Mouse (Mus musculus): Measurements from ENCODE around the gene Galnt14. TPM values are rescaled to one million over a fixed set of nuclear protein-coding genes. Genes with fewer than 3 reads are reported as not detected.

Galnt14 gene
- polyA plus RNA-seq, 1 experiment from 2014 or later = not detected

DNA sequence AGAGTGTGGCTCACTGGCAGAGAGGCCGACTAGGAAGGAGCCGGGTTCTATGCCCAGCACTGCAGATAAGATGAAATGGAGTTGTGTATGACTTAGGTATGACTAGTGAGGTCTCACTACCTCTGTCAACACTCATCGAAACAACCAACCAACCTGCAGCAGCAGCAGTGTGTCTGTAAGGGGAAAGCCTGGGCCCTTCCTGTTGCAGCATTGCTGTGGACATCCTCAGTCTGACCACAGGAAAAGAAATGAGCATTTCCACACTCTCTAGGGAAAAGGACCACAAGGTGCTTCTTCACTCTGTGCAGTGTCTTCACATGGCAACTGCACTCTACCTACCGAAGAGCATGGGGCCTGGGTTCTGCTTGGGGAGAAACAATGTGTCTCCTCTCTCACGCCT lies 73.3 kb downstream of the Galnt14 start:
- Histone ChIP-seq H3K4me3 (ENCODE audit: inconsistent target) (no peak overlapping the region), H3K79me2 (ENCODE audit: inconsistent target) (no peaks in the 10 kb centered on the region), H3K27ac (no peak overlapping the region), H3K36me3 (ENCODE audit: inconsistent target) (no peaks in the 10 kb centered on the region)
- WGBS (ENCODE audit: missing documents) = 84% methylated on average over 5 of the region's 5 CpGs

DNA sequence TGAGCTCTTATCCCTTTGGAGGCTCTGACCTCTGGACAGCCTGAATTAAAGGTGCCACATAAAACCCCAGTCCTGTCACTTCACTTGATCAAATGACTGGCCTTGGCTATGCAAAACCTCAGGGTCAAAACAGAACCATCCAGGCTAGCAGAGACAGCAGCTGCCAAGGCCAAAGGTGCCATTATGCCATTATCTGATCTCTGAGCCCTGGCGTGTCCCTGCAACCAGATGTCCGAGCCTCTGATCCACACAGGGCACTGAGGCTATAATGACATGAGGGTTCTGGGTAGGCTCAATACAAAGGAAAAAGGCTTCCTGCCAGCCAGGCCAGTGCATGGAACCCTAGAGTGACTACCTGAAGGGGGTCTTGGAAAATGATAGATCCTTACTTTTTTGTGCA lies 75.4 kb downstream of the Galnt14 start:
- 95% methylated on average over 2 of the region's 2 CpGs for WGBS (ENCODE audit: missing documents)
- no peak overlapping the region for H3K27ac ChIP-seq
- H3K4me3 ChIP-seq (ENCODE audit: inconsistent target) = no peak overlapping the region
- no peaks in the 10 kb centered on the region for H3K36me3 ChIP-seq (ENCODE audit: inconsistent target)
- no peaks in the 10 kb centered on the region for H3K79me2 ChIP-seq (ENCODE audit: inconsistent target)

DNA sequence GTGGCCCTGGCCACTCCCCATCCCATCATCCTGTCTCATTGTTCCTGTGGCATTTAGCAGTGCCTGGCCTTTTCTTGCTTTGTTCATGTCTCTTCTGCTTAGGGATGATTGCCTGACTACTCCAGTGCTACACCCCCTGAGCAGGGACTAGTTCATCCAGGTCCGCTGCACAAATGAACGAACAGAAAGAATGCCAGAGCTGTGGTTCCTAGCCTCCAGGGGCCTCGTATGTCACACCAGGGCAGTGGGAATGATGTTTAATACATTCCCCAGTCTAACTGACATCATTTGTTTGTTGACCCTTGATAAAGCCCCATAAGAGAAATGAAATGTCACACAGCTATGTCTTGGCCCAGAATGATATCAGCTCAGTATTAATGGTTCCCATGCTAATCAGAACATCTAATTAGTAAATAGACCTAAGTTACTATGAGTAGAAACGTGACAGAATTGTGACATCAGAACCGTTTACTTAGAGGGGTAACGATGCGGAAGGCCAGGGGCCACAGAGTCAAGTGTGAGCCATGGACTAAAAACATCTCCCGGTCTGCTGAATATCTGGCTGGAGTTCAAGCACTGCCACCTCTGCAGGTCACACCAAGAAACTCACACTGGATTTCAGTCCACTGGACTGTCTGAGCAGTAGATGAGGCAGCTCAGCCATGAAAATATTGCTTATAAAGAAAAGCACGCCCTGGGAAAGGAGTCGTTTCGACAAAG lies 76.1 kb downstream of the Galnt14 start:
- Histone ChIP-seq H3K4me3 (ENCODE audit: inconsistent target) (no peak overlapping the region), H3K79me2 (ENCODE audit: inconsistent target) (no peaks in the 10 kb centered on the region), H3K27ac (no peak overlapping the region), H3K36me3 (ENCODE audit: inconsistent target) (no peaks in the 10 kb centered on the region)
- whole genome bisulfite sequencing (ENCODE audit: missing documents) = 91% methylated on average over 11 of the region's 11 CpGs

DNA sequence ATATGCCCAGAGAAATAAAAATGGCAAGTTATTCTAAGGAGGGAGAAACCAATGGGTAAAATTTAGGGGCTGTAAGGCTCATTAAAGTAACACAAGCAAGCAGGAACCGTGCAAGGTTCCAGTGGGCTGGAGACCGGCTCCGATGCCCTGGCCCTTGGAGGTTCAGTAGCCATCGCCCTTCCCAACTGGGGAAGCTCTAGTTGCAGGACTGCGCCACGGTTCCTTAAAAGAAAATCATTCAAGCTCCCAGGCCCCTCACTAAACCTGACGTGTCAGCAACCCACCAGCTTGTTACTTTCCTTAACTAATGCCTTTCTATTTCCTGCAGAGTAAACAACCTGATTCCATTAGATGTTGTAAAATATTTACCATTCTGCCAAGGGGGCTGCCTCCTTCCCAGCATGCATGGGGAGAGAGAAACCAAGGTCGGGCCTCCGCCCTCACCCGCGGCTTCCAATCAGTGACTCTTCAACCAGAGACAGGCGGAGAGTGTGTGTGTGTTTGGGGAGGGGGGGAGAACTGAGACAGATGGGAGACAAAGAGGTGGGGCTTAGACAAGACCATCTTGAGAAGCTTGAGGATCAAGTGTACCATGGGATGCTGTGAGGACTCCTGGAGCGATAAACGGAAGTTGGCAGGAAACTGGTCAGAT lies 81.9 kb downstream of the Galnt14 start:
- H3K79me2 ChIP-seq (ENCODE audit: inconsistent target) = no peaks in the 10 kb centered on the region
- H3K36me3 ChIP-seq (ENCODE audit: inconsistent target) = no peaks in the 10 kb centered on the region
- 91% methylated on average over 14 of the region's 14 CpGs for WGBS (ENCODE audit: missing documents)
- H3K4me3 ChIP-seq (ENCODE audit: inconsistent target) = no peak overlapping the region
- H3K27ac ChIP-seq = no peak overlapping the region

DNA sequence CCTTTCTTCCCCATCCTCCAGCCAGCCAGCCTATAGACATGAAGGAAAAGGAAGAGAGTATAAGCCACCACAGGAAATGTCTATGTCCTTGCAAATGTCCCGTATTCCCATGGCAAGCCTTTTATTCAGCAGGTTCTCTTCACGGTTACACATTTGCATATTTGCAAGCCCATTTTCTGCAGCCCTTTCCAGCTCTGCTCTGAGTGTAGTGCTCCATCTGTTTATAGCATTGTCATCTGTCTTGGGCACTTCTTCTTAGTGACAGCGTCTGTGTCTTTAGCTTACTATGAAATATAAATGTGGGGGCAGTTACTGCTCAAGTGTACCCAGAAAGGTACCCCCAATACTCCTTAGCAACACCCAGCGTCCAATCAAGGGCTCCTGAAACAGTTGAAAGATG lies 83.3 kb downstream of the Galnt14 start:
- 78% methylated on average over 4 of the region's 4 CpGs for WGBS (ENCODE audit: missing documents)
- H3K79me2 ChIP-seq (ENCODE audit: inconsistent target) = no peaks in the 10 kb centered on the region
- H3K36me3 ChIP-seq (ENCODE audit: inconsistent target) = no peaks in the 10 kb centered on the region
- no peak overlapping the region for H3K4me3 ChIP-seq (ENCODE audit: inconsistent target)
- no peak overlapping the region for H3K27ac ChIP-seq

DNA sequence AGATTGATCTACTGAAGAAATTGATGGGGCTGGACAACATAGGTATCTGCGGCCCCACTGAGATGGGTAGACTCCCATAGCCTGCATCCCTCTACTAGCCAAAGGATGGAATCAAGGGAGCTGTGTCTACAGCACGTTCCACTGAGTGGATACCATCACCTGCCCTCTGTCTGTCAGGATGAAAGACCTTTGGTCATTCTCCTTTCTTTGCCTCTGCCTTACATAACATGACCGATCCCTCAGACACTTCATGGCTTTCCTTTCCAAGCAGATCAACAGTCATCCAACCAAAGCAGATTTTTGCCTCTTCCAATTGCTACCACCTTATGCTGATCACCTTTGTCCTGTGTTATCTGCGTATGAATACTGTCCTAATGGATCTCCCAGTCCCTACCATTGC lies 90.2 kb downstream of the Galnt14 start:
- H3K36me3 ChIP-seq (ENCODE audit: inconsistent target) = no peaks in the 10 kb centered on the region
- WGBS (ENCODE audit: missing documents) = 86% methylated on average over 4 of the region's 4 CpGs
- H3K79me2 ChIP-seq (ENCODE audit: inconsistent target) = no peaks in the 10 kb centered on the region
- no peak overlapping the region for H3K4me3 ChIP-seq (ENCODE audit: inconsistent target)
- no peak overlapping the region for H3K27ac ChIP-seq

DNA sequence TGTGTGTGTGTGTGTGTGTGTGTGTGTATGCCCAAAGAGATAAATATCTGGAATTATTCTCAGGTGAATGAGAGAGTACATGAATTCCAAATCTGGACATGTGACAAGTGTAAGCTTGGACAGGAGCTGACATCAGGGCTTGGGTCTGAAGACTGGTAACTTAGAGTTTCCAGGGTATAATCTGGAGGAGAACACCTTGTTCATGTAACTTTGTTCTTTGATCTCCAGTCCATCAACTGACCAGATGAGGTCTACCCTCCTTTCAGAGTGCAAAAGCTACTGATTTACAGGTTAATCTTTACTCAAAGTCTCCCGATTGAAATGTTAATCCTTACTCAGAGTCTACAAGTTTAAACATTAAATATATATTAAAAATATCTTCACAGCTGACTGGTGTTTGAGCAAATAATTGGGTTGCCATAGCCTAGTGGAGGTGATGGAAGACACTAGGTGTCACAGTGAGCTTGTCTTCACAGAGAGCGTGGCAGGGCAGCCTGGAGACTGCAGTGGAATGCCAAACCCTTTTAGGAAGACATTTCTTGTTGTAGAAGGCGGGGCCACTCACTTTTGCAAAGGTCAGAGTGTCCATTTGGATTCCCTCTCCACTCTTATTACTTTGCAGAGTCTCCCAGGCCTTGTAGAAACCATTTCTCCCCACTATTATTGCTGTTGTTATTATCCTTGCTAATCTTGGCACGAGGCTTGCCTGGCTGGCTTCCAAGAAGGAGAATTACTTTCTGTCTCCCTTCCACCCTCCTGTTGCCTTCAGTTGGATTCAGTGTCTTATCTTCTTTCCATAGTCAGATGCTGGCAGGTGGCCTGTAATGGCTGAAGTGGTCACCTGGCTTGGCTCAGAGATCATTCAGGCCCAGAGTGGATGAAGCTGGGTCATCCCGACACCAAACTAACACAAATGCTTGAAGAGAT lies 107.4 kb downstream of the Galnt14 start:
- H3K27ac ChIP-seq = no peak overlapping the region
- no peaks in the 10 kb centered on the region for H3K36me3 ChIP-seq (ENCODE audit: inconsistent target)
- 67% methylated on average over 5 of the region's 5 CpGs for WGBS (ENCODE audit: missing documents)
- no peak overlapping the region for H3K4me3 ChIP-seq (ENCODE audit: inconsistent target)
- no peaks in the 10 kb centered on the region for H3K79me2 ChIP-seq (ENCODE audit: inconsistent target)

DNA sequence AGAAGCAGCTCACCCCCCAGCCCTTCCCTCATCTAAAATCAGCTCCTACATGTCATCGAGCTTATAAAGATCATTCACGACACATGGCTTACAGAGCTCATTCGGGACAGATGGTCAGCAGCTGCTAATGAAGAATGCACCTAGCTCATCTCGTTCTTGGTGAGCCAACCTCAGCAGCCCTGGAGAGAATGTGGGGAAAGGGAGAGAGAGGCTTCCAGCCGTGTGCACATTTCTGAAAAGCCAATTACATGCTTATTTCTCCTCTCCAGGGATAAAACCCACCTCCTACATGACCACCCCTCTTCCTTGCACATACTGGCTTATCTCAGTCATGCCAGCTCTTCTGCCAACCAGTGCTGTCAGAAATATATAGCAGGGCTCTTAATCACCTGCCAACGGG lies 110.3 kb downstream of the Galnt14 start:
- H3K4me3 ChIP-seq (ENCODE audit: inconsistent target) = no peak overlapping the region
- WGBS (ENCODE audit: missing documents) = 86% methylated on average over 6 of the region's 6 CpGs
- H3K79me2 ChIP-seq (ENCODE audit: inconsistent target) = no peaks in the 10 kb centered on the region
- no peaks in the 10 kb centered on the region for H3K36me3 ChIP-seq (ENCODE audit: inconsistent target)
- H3K27ac ChIP-seq = no peak overlapping the region

DNA sequence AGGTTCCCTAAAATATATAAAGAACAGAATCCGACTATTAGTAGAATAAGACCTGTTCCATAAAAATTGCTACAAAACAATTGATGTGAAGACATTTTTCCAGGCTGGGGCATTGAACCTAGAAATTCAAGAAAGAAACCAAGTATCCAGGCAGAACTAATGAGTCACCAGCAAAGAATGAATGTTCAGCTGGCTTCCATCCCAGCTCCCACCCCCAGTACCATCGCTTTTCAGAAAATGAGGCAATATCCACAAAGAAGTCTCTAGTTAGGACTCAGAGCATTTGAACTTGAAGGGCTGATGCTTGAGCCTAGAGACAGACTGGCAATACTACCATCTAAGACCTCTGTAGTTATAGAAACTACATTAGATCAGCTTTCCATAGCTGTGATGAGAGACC lies 118.2 kb downstream of the Galnt14 start:
- no peak overlapping the region for H3K4me3 ChIP-seq (ENCODE audit: inconsistent target)
- no peaks in the 10 kb centered on the region for H3K36me3 ChIP-seq (ENCODE audit: inconsistent target)
- H3K79me2 ChIP-seq (ENCODE audit: inconsistent target) = no peaks in the 10 kb centered on the region
- no peak overlapping the region for H3K27ac ChIP-seq
- 93% methylated on average over 2 of the region's 2 CpGs for WGBS (ENCODE audit: missing documents)

DNA sequence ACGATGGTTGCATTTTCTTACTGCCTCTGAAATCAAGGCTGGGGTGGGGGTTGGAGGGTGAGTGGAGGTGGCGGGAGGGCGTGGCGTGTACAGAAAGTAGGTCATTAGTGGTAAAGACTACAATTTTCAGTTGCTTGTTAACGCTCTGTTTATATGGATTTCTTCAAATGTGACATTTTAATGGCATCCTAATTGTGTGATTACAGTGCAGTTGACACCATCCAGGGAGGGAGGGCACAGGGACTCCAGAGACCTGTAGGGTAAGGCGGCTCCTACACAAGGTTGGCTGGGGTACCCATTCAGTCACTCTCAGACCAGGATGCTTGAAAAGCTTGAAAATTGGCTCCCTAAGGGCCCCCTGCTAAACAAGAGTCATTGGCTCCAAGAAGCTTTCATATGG lies 122.7 kb downstream of the Galnt14 start:
- Histone ChIP-seq H3K4me3 (ENCODE audit: inconsistent target) (no peak overlapping the region), H3K79me2 (ENCODE audit: inconsistent target) (no peaks in the 10 kb centered on the region), H3K36me3 (ENCODE audit: inconsistent target) (no peaks in the 10 kb centered on the region), H3K27ac (no peak overlapping the region)
- WGBS (ENCODE audit: missing documents) = 18% methylated on average over 6 of the region's 6 CpGs

DNA sequence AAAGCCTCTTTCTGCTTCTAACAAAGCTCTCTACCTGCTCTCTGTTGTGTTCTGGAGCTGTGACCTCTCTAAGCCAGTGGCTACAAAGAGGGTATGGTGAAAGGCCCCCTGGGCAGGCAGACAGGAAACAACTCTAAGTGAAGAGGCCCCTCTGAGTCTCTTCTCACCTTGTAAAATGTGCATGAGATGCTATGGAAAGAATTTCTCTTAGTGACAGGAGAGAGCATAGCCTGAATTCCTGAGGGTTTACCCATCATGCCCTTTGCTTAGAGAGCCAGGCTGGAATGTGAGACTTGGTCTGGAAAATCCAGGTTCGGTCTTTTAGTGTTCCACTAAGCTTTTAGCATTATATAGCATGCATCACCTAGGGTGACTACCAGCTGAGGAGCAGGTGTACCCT lies 136.1 kb downstream of the Galnt14 start:
- Histone ChIP-seq H3K27ac (no peak overlapping the region), H3K79me2 (ENCODE audit: inconsistent target) (no peaks in the 10 kb centered on the region), H3K36me3 (ENCODE audit: inconsistent target) (no peaks in the 10 kb centered on the region), H3K4me3 (ENCODE audit: inconsistent target) (no peak overlapping the region)
- 92% methylated on average over 1 of the region's 1 CpGs for WGBS (ENCODE audit: missing documents)

DNA sequence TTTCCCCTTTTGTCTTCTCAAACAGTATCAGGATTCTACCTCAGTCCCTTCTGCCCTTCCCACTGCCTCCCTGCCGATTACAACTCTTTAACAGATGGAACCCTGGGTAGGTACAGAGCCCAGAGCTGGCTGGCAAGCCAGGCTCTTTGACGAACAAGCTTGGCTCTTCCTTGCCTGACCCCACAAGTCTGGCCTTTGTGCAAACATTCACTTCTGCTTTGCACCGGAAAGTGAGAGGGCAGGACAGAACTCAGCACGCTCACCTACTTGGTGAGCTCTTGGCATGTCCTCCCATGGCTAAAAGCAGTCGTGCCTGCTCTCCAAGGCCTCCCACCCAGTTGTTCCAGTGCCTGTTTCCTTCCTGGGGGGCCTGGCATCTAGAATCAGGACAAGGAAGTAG lies 137.4 kb downstream of the Galnt14 start:
- no peak overlapping the region for H3K27ac ChIP-seq
- H3K79me2 ChIP-seq (ENCODE audit: inconsistent target) = no peaks in the 10 kb centered on the region
- H3K4me3 ChIP-seq (ENCODE audit: inconsistent target) = no peak overlapping the region
- no peaks in the 10 kb centered on the region for H3K36me3 ChIP-seq (ENCODE audit: inconsistent target)
- WGBS (ENCODE audit: missing documents) = 28% methylated on average over 5 of the region's 5 CpGs

DNA sequence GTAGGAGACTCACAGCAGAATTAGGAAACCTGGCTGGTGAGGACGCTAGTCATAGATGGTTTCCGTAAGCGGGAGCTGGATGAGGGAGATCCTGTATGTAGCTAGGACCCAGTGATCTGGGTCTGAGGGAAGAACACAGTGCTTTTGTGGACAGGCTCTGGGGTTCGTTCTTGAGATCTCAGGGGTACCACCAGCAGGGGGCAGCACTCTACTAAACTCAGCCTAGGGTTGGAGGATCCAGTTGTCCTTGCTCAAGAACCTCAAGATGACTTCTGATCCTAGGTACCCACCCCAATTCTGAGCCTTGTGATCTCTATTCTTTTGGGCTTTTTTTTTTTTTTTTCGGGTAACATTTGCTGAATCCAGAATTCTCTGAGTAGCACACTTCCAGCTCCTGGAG lies 137.8 kb downstream of the Galnt14 start:
- WGBS (ENCODE audit: missing documents) = 77% methylated on average over 5 of the region's 5 CpGs
- H3K27ac ChIP-seq = no peak overlapping the region
- H3K79me2 ChIP-seq (ENCODE audit: inconsistent target) = no peaks in the 10 kb centered on the region
- H3K4me3 ChIP-seq (ENCODE audit: inconsistent target) = no peak overlapping the region
- no peaks in the 10 kb centered on the region for H3K36me3 ChIP-seq (ENCODE audit: inconsistent target)

DNA sequence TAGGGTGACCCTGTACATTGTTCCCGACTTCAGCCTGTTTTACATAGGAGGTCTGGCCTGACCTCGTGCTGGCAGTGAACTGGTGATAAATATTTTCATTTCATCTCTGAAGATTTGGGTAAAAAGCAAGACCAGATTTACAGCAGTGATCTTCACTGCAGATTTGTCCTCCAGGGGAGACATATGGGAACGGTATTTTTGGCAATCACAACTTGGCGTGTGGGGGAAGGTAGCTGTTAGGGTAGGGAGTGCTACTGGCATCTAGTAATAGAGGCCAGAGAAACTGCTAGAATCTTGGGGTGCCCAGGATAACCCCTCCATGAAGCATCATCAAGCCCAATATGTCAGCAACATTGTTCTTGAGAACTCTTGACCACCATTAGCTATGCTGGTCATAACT lies 138.3 kb downstream of the Galnt14 start:
- 92% methylated on average over 4 of the region's 4 CpGs for WGBS (ENCODE audit: missing documents)
- Histone ChIP-seq H3K79me2 (ENCODE audit: inconsistent target) (no peaks in the 10 kb centered on the region), H3K4me3 (ENCODE audit: inconsistent target) (no peak overlapping the region), H3K27ac (no peak overlapping the region), H3K36me3 (ENCODE audit: inconsistent target) (no peaks in the 10 kb centered on the region)

DNA sequence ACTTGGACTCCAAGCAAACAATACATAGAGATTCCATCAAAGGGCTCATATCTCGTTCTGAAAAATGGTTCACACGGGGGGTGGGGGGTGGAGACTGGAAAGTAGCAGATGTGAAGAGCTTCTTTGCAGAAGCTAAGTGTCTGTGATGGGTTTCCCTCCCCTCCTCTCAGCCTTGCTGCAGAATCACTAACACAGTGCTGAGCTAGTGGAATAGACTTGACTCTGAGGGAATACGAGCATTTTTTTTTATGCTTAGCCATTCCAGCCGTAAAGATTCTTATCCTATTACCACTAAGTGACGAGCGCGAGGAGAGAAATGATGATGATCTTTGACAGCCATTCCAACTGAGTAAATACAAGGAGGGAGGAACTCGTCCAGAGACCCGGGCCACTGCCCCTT lies 142.0 kb downstream of the Galnt14 start:
- Histone ChIP-seq H3K27ac (no peak overlapping the region), H3K4me3 (ENCODE audit: inconsistent target) (no peak overlapping the region), H3K79me2 (ENCODE audit: inconsistent target) (no peaks in the 10 kb centered on the region), H3K36me3 (ENCODE audit: inconsistent target) (no peaks in the 10 kb centered on the region)
- 86% methylated on average over 9 of the region's 9 CpGs for WGBS (ENCODE audit: missing documents)

Data from macrophage (primary cell).